Mouse (Mus musculus): ENCODE measurements at regions not wholly inside any gene's neighbourhood (a gene's known extent, or its start where the extent isn't known, plus 50 kb on each side); places are given as distances from the start of the nearest gene placed in this dataset.

DNA sequence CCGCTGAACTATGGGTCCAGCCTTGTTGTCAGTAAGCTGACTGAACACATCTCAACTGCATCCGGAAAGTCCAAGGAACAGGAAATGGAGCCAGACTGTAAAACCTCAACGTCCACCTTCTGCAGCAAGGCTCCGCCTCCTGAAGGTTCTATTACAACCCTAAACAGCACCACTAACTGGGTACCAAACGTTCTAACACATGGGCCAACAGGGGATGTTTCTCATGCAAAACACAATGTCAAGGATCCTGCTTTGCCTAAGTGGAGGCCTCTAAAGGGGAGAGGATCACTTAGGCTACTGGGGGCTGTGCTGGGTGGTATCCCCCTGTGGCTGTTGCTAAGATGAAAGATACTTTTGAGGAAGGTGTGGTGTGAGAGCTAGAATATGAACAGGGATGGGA, 51.0 kb upstream of the Stt3b start:
- no peaks in the 10 kb centered on the region for H3K36me3 ChIP-seq (ENCODE audit: control insufficient read depth, insufficient read depth, low read length)
- no peak overlapping the region for H3K27ac ChIP-seq (ENCODE audit: low read depth, low read length)
- no peaks in the 10 kb centered on the region for H3K27me3 ChIP-seq (ENCODE audit: control insufficient read depth, insufficient read depth, low read length)
- DNase-seq (ENCODE audit: low spot score) (no peak), ATAC-seq (replicated peaks; ENCODE audit: low FRiP score) (no peak)
- no peak overlapping the region for H3K4me2 ChIP-seq (ENCODE audit: low read depth, low read length, severe bottlenecking)
- 0 out of 2 replicates have a peak, but pooled peaks cover 2% of the 10 kb centered on the region for H3K4me1 ChIP-seq (replicated peaks; ENCODE audit: control insufficient read depth, insufficient read depth, low read length)
- no peaks in the 10 kb centered on the region for H3K9me3 ChIP-seq (ENCODE audit: control insufficient read depth, low read length)
- no peak overlapping the region for H3K9ac ChIP-seq (ENCODE audit: low read length)
- 76% methylated on average over 5 of the region's 5 CpGs for WGBS
- H3K4me3 ChIP-seq (ENCODE audit: low read depth, low read length), result no peak overlapping the region

DNA sequence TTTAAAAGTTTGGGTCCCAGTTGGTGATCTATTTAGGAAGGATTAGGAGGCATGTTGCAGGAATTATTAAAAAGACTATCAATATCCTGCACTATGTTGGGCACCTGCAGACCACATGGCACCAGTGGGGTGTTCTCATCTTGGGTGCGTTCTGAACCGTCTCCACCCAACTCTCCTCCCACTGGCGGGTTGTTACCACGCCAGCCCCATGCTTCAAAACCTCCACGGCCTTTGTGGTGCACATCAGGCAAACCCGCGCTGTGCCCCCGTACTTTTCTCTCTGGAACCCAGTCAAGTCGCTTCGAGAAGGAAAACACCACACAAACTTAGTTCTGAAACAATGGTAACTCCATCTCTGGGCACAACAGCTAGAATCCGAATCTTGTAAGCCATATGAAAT, 51.7 kb upstream of the Stt3b start:
- no peak overlapping the region for H3K4me3 ChIP-seq (ENCODE audit: low read depth, low read length)
- H3K27ac ChIP-seq (ENCODE audit: low read depth, low read length), result no peak overlapping the region
- H3K36me3 ChIP-seq (ENCODE audit: control insufficient read depth, insufficient read depth, low read length), result no peaks in the 10 kb centered on the region
- no peak overlapping the region for H3K4me2 ChIP-seq (ENCODE audit: low read depth, low read length, severe bottlenecking)
- no peak for DNase-seq (ENCODE audit: low spot score)
- no peaks in the 10 kb centered on the region for H3K27me3 ChIP-seq (ENCODE audit: control insufficient read depth, insufficient read depth, low read length)
- H3K9me3 ChIP-seq (ENCODE audit: control insufficient read depth, low read length), result no peaks in the 10 kb centered on the region
- no peak overlapping the region for H3K9ac ChIP-seq (ENCODE audit: low read length)
- no peak for ATAC-seq (replicated peaks; ENCODE audit: low FRiP score)
- H3K4me1 ChIP-seq (replicated peaks; ENCODE audit: control insufficient read depth, insufficient read depth, low read length), result 0 out of 2 replicates have a peak, but pooled peaks cover 2% of the 10 kb centered on the region
- WGBS, result 92% methylated on average over 11 of the region's 11 CpGs

DNA sequence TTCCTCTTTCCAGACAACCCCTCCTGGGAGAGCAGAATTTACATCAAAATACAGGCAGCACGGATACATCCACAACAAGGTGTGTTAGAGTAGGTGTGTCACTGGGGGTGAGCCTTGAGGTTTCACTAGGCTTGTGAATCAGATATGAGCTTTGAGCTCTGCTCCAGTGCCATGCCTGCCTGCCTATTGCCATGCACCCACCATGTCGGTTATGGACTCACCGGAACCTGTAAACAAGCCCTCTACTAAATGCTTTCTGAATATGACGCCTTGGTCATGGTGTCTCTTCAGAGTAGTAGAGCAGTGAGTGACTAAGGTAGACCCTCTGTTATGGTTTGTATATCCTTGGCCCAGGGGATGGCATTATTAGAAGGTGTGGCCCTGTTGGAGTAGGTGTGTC, 52.3 kb upstream of the Stt3b start:
- DNase-seq (ENCODE audit: low spot score) (no peak), ATAC-seq (replicated peaks; ENCODE audit: low FRiP score) (no peak)
- WGBS, result 88% methylated on average over 4 of the region's 4 CpGs
- Histone ChIP-seq H3K4me3 (ENCODE audit: low read depth, low read length) (no peak overlapping the region), H3K36me3 (ENCODE audit: control insufficient read depth, insufficient read depth, low read length) (no peaks in the 10 kb centered on the region), H3K4me2 (ENCODE audit: low read depth, low read length, severe bottlenecking) (no peak overlapping the region), H3K4me1 (replicated peaks; ENCODE audit: control insufficient read depth, insufficient read depth, low read length) (no peaks in the 10 kb centered on the region), H3K9me3 (ENCODE audit: control insufficient read depth, low read length) (no peaks in the 10 kb centered on the region), H3K27me3 (ENCODE audit: control insufficient read depth, insufficient read depth, low read length) (no peaks in the 10 kb centered on the region), H3K27ac (ENCODE audit: low read depth, low read length) (no peak overlapping the region), H3K9ac (ENCODE audit: low read length) (no peak overlapping the region)

DNA sequence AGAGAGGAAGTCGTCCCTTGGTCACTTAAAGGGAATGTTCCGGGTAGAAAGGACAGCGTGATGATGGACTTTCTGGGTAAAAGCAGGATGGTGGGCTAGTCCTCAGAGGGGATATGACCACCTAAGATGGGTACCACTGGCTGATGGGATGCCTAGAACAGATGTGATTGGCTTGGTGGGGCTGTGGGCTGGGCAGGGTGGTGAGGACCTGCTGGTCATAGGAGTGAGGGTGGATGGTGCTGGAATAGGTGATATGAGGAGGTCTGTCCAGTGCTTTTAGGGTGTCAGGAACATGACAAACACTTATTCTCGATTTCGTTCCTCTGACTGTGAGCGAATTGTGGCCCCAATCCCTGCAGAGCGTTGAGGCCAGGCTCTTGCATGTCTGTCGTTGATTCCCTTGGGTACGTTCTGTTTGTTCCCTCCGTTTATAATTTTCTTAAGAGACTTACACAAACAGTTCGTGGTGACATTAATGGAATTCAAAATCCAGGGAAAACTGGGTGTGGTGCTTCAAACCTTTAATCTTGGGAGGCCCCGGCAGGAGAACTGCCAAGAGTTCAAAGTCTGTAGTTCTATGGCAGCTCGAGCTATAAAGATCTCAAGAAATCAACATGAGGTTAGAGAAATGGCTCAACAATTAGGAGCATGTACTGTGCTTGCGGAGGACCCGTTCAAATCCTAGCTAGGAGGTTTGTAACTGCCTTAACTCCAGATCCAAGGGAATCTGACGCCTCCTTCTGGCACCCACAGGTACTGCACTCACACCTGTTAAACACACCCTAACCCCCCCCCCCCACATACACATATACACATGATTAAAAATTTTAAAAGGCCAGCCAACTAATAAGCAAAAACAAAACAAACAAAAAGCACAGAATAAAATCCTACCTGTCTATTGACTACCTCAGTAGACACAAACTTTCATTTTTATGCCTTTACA, 55.0 kb upstream of the Stt3b start:
- H3K4me1 ChIP-seq (replicated peaks; ENCODE audit: control insufficient read depth, insufficient read depth, low read length), result no peaks in the 10 kb centered on the region
- ATAC-seq (replicated peaks; ENCODE audit: low FRiP score) (no peak), DNase-seq (ENCODE audit: low spot score) (no peak)
- H3K36me3 ChIP-seq (ENCODE audit: control insufficient read depth, insufficient read depth, low read length), result no peaks in the 10 kb centered on the region
- no peak overlapping the region for H3K4me2 ChIP-seq (ENCODE audit: low read depth, low read length, severe bottlenecking)
- H3K4me3 ChIP-seq (ENCODE audit: low read depth, low read length), result no peak overlapping the region
- H3K27ac ChIP-seq (ENCODE audit: low read depth, low read length), result no peak overlapping the region
- no peak overlapping the region for H3K9ac ChIP-seq (ENCODE audit: low read length)
- 93% methylated on average over 16 of the region's 16 CpGs for WGBS
- no peaks in the 10 kb centered on the region for H3K27me3 ChIP-seq (ENCODE audit: control insufficient read depth, insufficient read depth, low read length)
- no peaks in the 10 kb centered on the region for H3K9me3 ChIP-seq (ENCODE audit: control insufficient read depth, low read length)

DNA sequence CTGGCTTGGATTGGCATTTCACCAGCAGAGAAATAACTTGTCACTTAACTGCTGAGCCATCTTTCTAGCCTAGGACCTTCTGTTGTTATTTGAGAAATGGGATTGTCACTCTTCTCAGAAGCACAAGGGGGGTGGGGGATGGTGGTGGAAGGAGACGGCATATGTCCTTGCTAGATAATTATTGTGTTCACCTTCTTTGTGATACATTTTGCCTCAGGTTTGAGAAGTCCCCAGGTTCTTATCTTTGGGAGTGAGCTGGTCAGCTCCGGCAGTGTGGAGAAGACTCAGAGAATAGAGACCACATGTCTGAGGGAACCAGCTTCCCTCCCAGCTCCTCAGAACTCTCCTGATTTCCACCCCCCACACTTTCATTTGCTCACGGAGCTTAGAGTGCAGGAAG, 57.6 kb upstream of the Stt3b start:
- DNase-seq (ENCODE audit: low spot score) (no peak), ATAC-seq (replicated peaks; ENCODE audit: low FRiP score) (no peak)
- Histone ChIP-seq H3K4me2 (ENCODE audit: low read depth, low read length, severe bottlenecking) (no peak overlapping the region), H3K36me3 (ENCODE audit: control insufficient read depth, insufficient read depth, low read length) (no peaks in the 10 kb centered on the region), H3K9ac (ENCODE audit: low read length) (no peak overlapping the region), H3K4me3 (ENCODE audit: low read depth, low read length) (no peak overlapping the region), H3K27ac (ENCODE audit: low read depth, low read length) (no peak overlapping the region), H3K4me1 (replicated peaks; ENCODE audit: control insufficient read depth, insufficient read depth, low read length) (no peaks in the 10 kb centered on the region), H3K27me3 (ENCODE audit: control insufficient read depth, insufficient read depth, low read length) (no peaks in the 10 kb centered on the region), H3K9me3 (ENCODE audit: control insufficient read depth, low read length) (no peaks in the 10 kb centered on the region)
- whole genome bisulfite sequencing, result 72% methylated on average over 3 of the region's 3 CpGs

- DNase-seq (ENCODE audit: low spot score), result no peak
- WGBS, result 78% methylated on average over 15 of the region's 15 CpGs
Observed at GRCm38 (mm10) chr9:115380276-115380675, 70.1 kb upstream of the Stt3b start.

DNA sequence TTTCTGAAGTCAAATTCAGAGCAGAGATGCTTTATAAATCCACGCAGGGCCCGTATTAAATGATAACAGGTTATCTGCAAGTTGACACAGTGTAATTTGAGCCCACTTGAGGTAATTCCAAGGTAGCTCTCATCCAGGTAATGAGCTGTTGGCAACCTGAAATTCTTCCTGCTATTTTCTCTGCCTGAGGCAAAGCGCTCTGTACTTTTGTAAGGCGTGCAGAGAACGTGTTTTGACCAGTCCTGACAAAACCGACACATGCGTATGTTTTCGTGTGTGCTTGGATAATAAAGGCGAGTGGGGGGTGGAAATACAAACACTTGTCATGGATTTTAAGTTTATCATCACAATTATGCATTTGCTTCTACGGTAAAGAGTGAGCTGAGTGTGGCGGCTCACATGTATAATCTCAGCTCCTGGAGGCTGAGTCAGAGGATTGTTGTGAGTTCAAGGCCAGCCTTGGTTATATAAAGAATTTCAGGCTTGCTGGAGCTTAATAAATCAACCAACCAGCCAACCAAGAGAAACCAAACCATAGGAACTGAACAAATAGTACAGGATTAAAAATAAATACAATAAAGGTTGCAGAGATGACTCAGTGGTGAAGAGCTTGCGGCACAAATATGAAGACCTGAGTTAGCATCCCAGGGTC, 72.7 kb upstream of the Stt3b start:
- no peaks in the 10 kb centered on the region for H3K36me3 ChIP-seq (ENCODE audit: control insufficient read depth, insufficient read depth, low read length)
- ATAC-seq (replicated peaks; ENCODE audit: low FRiP score) (no peak), DNase-seq (ENCODE audit: low spot score) (no peak)
- no peak overlapping the region for H3K9ac ChIP-seq (ENCODE audit: low read length)
- H3K9me3 ChIP-seq (ENCODE audit: control insufficient read depth, low read length), result no peaks in the 10 kb centered on the region
- WGBS, result 92% methylated on average over 12 of the region's 12 CpGs
- no peaks in the 10 kb centered on the region for H3K27me3 ChIP-seq (ENCODE audit: control insufficient read depth, insufficient read depth, low read length)
- H3K4me1 ChIP-seq (replicated peaks; ENCODE audit: control insufficient read depth, insufficient read depth, low read length), result no peaks in the 10 kb centered on the region
- H3K27ac ChIP-seq (ENCODE audit: low read depth, low read length), result no peak overlapping the region
- H3K4me3 ChIP-seq (ENCODE audit: low read depth, low read length), result no peak overlapping the region
- H3K4me2 ChIP-seq (ENCODE audit: low read depth, low read length, severe bottlenecking), result no peak overlapping the region

More at GRCm38 (mm10) chr9:115380276-115380675, 70.1 kb upstream of the Stt3b start:
- H3K36me3 ChIP-seq (ENCODE audit: control insufficient read depth, insufficient read depth, low read length), result no peaks in the 10 kb centered on the region
- no peak overlapping the region for H3K4me2 ChIP-seq (ENCODE audit: low read depth, low read length, severe bottlenecking)
- no peaks in the 10 kb centered on the region for H3K27me3 ChIP-seq (ENCODE audit: control insufficient read depth, insufficient read depth, low read length)
- H3K4me1 ChIP-seq (replicated peaks; ENCODE audit: control insufficient read depth, insufficient read depth, low read length), result no peaks in the 10 kb centered on the region
- no peak for ATAC-seq (replicated peaks; ENCODE audit: low FRiP score)
- H3K4me3 ChIP-seq (ENCODE audit: low read depth, low read length), result no peak overlapping the region
- no peak overlapping the region for H3K9ac ChIP-seq (ENCODE audit: low read length)
- H3K9me3 ChIP-seq (ENCODE audit: control insufficient read depth, low read length), result no peaks in the 10 kb centered on the region
- H3K27ac ChIP-seq (ENCODE audit: low read depth, low read length), result no peak overlapping the region

- H3K27me3 ChIP-seq (ENCODE audit: control insufficient read depth, insufficient read depth, low read length), result no peaks in the 10 kb centered on the region
- H3K27ac ChIP-seq (ENCODE audit: low read depth, low read length), result no peak overlapping the region
- no peaks in the 10 kb centered on the region for H3K36me3 ChIP-seq (ENCODE audit: control insufficient read depth, insufficient read depth, low read length)
- no peaks in the 10 kb centered on the region for H3K4me1 ChIP-seq (replicated peaks; ENCODE audit: control insufficient read depth, insufficient read depth, low read length)
- WGBS, result 81% methylated on average over 4 of the region's 4 CpGs
- H3K4me2 ChIP-seq (ENCODE audit: low read depth, low read length, severe bottlenecking), result no peak overlapping the region
- no peak overlapping the region for H3K9ac ChIP-seq (ENCODE audit: low read length)
- DNase-seq (ENCODE audit: low spot score), result no peak
- no peak for ATAC-seq (replicated peaks; ENCODE audit: low FRiP score)
- H3K4me3 ChIP-seq (ENCODE audit: low read depth, low read length), result no peak overlapping the region
- H3K9me3 ChIP-seq (ENCODE audit: control insufficient read depth, low read length), result no peaks in the 10 kb centered on the region
Observed at GRCm38 (mm10) chr9:115383935-115384334, 73.7 kb upstream of the Stt3b start.
